Mouse (Mus musculus) midbrain, embryonic 14.5 days (tissue): ENCODE data around the gene Fance. TPM values are rescaled to one million over a fixed set of nuclear protein-coding genes. Genes with fewer than 3 reads are reported as not detected.
A peak's percentile ranks its signal among the peaks of the same experiment; 100 is the strongest.

ENCODE experiments used
- ATAC-seq: fragments of 200-750 bp; cut with Nextera tagmentation; 2 replicates; pipeline ENCODE4 v1.8.0; 2017; ENCODE audit warnings: moderate number of reproducible peaks, moderate library complexity; ENCODE audit not compliant: low FRiP score, low TSS enrichment
- DNase-seq: peaks from one replicate; pipeline ENCODE4 v3.0.0-alpha.2; 2015
- H3K27ac ChIP-seq: fragments of 300-500 bp; sonication (generic); replicated peaks from 2 replicates; pipeline ENCODE4 v1.5.1; 2014; ENCODE audit warnings: mild to moderate bottlenecking, low read depth, low read length, moderate library complexity
- H3K27me3 ChIP-seq: fragments of 300-500 bp; sonication (generic); 2 replicates; pipeline ENCODE4 v1.6.1; 2014; ENCODE audit warnings: low read length, control low read depth, mixed read lengths; ENCODE audit not compliant: control insufficient read depth, insufficient read depth
- H3K36me3 ChIP-seq: fragments of 300-500 bp; sonication (generic); 2 replicates; pipeline ENCODE4 v1.6.1; 2014; ENCODE audit warnings: low read length, control low read depth; ENCODE audit not compliant: control insufficient read depth, insufficient read depth
- H3K4me1 ChIP-seq: fragments of 300-500 bp; sonication (generic); 2 replicates; pipeline ENCODE4 v1.6.1; 2014; ENCODE audit warnings: mild to moderate bottlenecking, antibody characterized with exemption, low read length, control low read depth; ENCODE audit not compliant: control insufficient read depth, insufficient read depth
- H3K4me2 ChIP-seq: fragments of 300-500 bp; sonication (generic); 2 replicates; pipeline ENCODE4 v1.6.1; 2014; ENCODE audit warnings: mild to moderate bottlenecking, low read length, moderate library complexity
- H3K4me3 ChIP-seq: fragments of 300-500 bp; sonication (generic); replicated peaks from 2 replicates; pipeline ENCODE4 v1.5.1; 2014; ENCODE audit warnings: low read depth, low read length
- H3K9ac ChIP-seq: fragments of 300-500 bp; sonication (generic); replicated peaks from 2 replicates; pipeline ENCODE4 v1.6.1; 2014; ENCODE audit warnings: mild to moderate bottlenecking, low read length, moderate library complexity
- H3K9me3 ChIP-seq: fragments of 300-500 bp; sonication (generic); 2 replicates; pipeline ENCODE4 v1.6.1; 2016; ENCODE audit warnings: low read length, control low read depth, mixed read lengths; ENCODE audit not compliant: control insufficient read depth
- WGBS: fragments of 180-500 bp; shearing (Covaris S2); extraction: QIAGEN DNeasy Blood & Tissue Kit; methylation state at CpG from one replicate; pipeline ENCODE4 v1.1.7; 2014; 5-methylcytosine and 5-hydroxymethylcytosine counted together
- polyA plus RNA-seq: library from polyadenylated mRNA; unstranded; fragments of >200 nt; fragmentation: Nextera tagmentation; extraction: Ambion mirVana; gene quantifications from 2 replicates; pipeline ENCODE4 v1.2.1, GENCODE M21; 2014

Gene Fance
- polyA plus RNA-seq, 1 experiment from 2014 or later = 24.3 TPM

- ATAC-seq (no peak), DNase-seq (no peak)
- Histone ChIP-seq H3K9ac (no peak overlapping the region), H3K9me3 (no peaks in the 10 kb centered on the region), H3K4me3 (no peak overlapping the region), H3K4me2 (no peak overlapping the region), H3K4me1 (no peaks in the 10 kb centered on the region), H3K36me3 (no peaks in the 10 kb centered on the region), H3K27me3 (no peaks in the 10 kb centered on the region), H3K27ac (no peak overlapping the region)
- WGBS = 39% methylated on average over 5 of the region's 5 CpGs
Measured at GRCm38 (mm10) chr17:28286964-28287363, 26.4 kb upstream of the Fance start.

GRCm38 (mm10) chr17:28287578-28287977, 25.7 kb upstream of the Fance start:
- Histone ChIP-seq H3K4me3 (no peak overlapping the region), H3K9me3 (no peaks in the 10 kb centered on the region), H3K4me2 (no peak overlapping the region), H3K27ac (no peak overlapping the region), H3K9ac (no peak overlapping the region), H3K36me3 (no peaks in the 10 kb centered on the region), H3K27me3 (no peaks in the 10 kb centered on the region), H3K4me1 (no peaks in the 10 kb centered on the region)
- DNase-seq = peak; percentile 32
- ATAC-seq = no peak
- 65% methylated on average over 8 of the region's 8 CpGs for whole genome bisulfite sequencing

GRCm38 (mm10) chr17:28287980-28288379, 25.3 kb upstream of the Fance start:
- Histone ChIP-seq H3K36me3 (no peaks in the 10 kb centered on the region), H3K9me3 (no peaks in the 10 kb centered on the region), H3K27ac (no peak overlapping the region), H3K4me3 (no peak overlapping the region), H3K27me3 (no peaks in the 10 kb centered on the region), H3K4me2 (no peak overlapping the region), H3K9ac (no peak overlapping the region), H3K4me1 (no peaks in the 10 kb centered on the region)
- DNase-seq (peak; percentile 41), ATAC-seq (no peak)
- 70% methylated on average over 5 of the region's 5 CpGs for WGBS

- Histone ChIP-seq H3K36me3 (no peaks in the 10 kb centered on the region), H3K27me3 (no peaks in the 10 kb centered on the region), H3K4me2 (no peak overlapping the region), H3K4me1 (0 out of 2 replicates have a peak, but pooled peaks cover 3% of the 10 kb centered on the region), H3K27ac (no peak overlapping the region), H3K9me3 (no peaks in the 10 kb centered on the region), H3K4me3 (no peak overlapping the region), H3K9ac (no peak overlapping the region)
- 74% methylated on average over 3 of the region's 3 CpGs for WGBS
- DNase-seq (no peak), ATAC-seq (no peak)
Measured at GRCm38 (mm10) chr17:28290262-28290661, 23.1 kb upstream of the Fance start.

GRCm38 (mm10) chr17:28290671-28291070, 22.6 kb upstream of the Fance start:
- H3K4me2 ChIP-seq = no peak overlapping the region
- no peak for DNase-seq
- H3K9ac ChIP-seq = no peak overlapping the region
- H3K27ac ChIP-seq = no peak overlapping the region
- no peaks in the 10 kb centered on the region for H3K27me3 ChIP-seq
- no peak for ATAC-seq
- H3K9me3 ChIP-seq = no peaks in the 10 kb centered on the region
- no peak overlapping the region for H3K4me3 ChIP-seq
- 85% methylated on average over 11 of the region's 11 CpGs for WGBS
- no peaks in the 10 kb centered on the region for H3K36me3 ChIP-seq
- H3K4me1 ChIP-seq = 0 out of 2 replicates have a peak, but pooled peaks cover 3% of the 10 kb centered on the region

- Histone ChIP-seq H3K9me3 (no peaks in the 10 kb centered on the region), H3K4me1 (0 out of 2 replicates have a peak, but pooled peaks cover 3% of the 10 kb centered on the region), H3K36me3 (no peaks in the 10 kb centered on the region), H3K9ac (no peak overlapping the region), H3K27ac (no peak overlapping the region), H3K4me2 (no peak overlapping the region), H3K4me3 (no peak overlapping the region), H3K27me3 (no peaks in the 10 kb centered on the region)
- WGBS = 86% methylated on average over 7 of the region's 7 CpGs
- DNase-seq (no peak), ATAC-seq (no peak)
Measured at GRCm38 (mm10) chr17:28291346-28291745, 22.0 kb upstream of the Fance start.

GRCm38 (mm10) chr17:28293716-28294115, 19.6 kb upstream of the Fance start:
- 0 out of 2 replicates have a peak, but pooled peaks cover under 1% of the 10 kb centered on the region for H3K36me3 ChIP-seq
- WGBS = 84% methylated on average over 4 of the region's 4 CpGs
- H3K9me3 ChIP-seq = no peaks in the 10 kb centered on the region
- H3K9ac ChIP-seq = no peak overlapping the region
- DNase-seq (no peak), ATAC-seq (no peak)
- H3K4me1 ChIP-seq = 0 out of 2 replicates have a peak, but pooled peaks cover 3% of the 10 kb centered on the region
- no peaks in the 10 kb centered on the region for H3K27me3 ChIP-seq
- no peak overlapping the region for H3K27ac ChIP-seq
- H3K4me2 ChIP-seq = no peak overlapping the region
- no peak overlapping the region for H3K4me3 ChIP-seq

- Histone ChIP-seq H3K4me1 (0 out of 2 replicates have a peak, but pooled peaks cover 3% of the 10 kb centered on the region), H3K4me2 (no peak overlapping the region), H3K9me3 (no peaks in the 10 kb centered on the region), H3K27ac (peak overlapping the region; percentile 63), H3K4me3 (no peak overlapping the region), H3K27me3 (no peaks in the 10 kb centered on the region), H3K36me3 (0 out of 2 replicates have a peak, but pooled peaks cover 5% of the 10 kb centered on the region), H3K9ac (no peak overlapping the region)
- DNase-seq (peak; percentile 31), ATAC-seq (no peak)
- 58% methylated on average over 17 of the region's 17 CpGs for WGBS
Measured at GRCm38 (mm10) chr17:28294449-28295333, 18.6 kb upstream of the Fance start.

- no peak for DNase-seq
- H3K36me3 ChIP-seq = 0 out of 2 replicates have a peak, but pooled peaks cover 5% of the 10 kb centered on the region
- H3K9ac ChIP-seq = no peak overlapping the region
- no peak overlapping the region for H3K4me2 ChIP-seq
- H3K9me3 ChIP-seq = no peaks in the 10 kb centered on the region
- H3K27me3 ChIP-seq = no peaks in the 10 kb centered on the region
- 0 out of 2 replicates have a peak, but pooled peaks cover 3% of the 10 kb centered on the region for H3K4me1 ChIP-seq
- no peak for ATAC-seq
- 93% methylated on average over 17 of the region's 17 CpGs for WGBS
- no peak overlapping the region for H3K4me3 ChIP-seq
- H3K27ac ChIP-seq = no peak overlapping the region
Measured at GRCm38 (mm10) chr17:28298888-28299287, 14.4 kb upstream of the Fance start.
